17 mouse cellular contexts compared by ENCODE assay signal in genomic region chr14:60384269-60384668, GRCm38 (mm10). TPM values are rescaled to one million over a fixed set of nuclear protein-coding genes. Genes with fewer than 3 reads are reported as not detected.
A peak's percentile ranks its signal among the peaks of the same experiment; 100 is the strongest.
DNase-seq lines count a peak whose midpoint lies in the region; ATAC-seq and TF ChIP-seq lines count a peak whose summit lies in the region.
"Had no signal": no experiment of that assay in that cellular context is flagged by ENCODE, and none has a peak within 500 bp of the region (broad histone marks: within the 10 kb centered on the region; RNA-seq: fewer than 3 reads in every experiment).

No protein-coding gene starts in this region.

- no peaks in the 10 kb centered on the region for H3K27me3 ChIP-seq in forebrain, embryonic 13.5 days
- H3K27me3 ChIP-seq in forebrain, embryonic 10.5 days (ENCODE audit: poor library complexity, severe bottlenecking) = peaks cover 15% of the 10 kb centered on the region
- H3K27me3 ChIP-seq in forebrain, embryonic 14.5 days (replicated peaks; ENCODE audit: control insufficient read depth, insufficient read depth, low read length) = no peaks in the 10 kb centered on the region
- H3K27me3 ChIP-seq in intestine, embryonic 15.5 days (replicated peaks) = peaks cover 11% of the 10 kb centered on the region
- no peaks in the 10 kb centered on the region for H3K27me3 ChIP-seq in midbrain, postnatal 0 days (ENCODE audit: insufficient read depth, low read length)

- H3K36me3 ChIP-seq in forebrain, embryonic 13.5 days (ENCODE audit: poor library complexity, severe bottlenecking) = peaks cover 15% of the 10 kb centered on the region; the same call in 1 of the 2 replicates
- H3K36me3 ChIP-seq in forebrain, embryonic 10.5 days (replicated peaks) = peaks cover 16% of the 10 kb centered on the region
- H3K36me3 ChIP-seq in forebrain, embryonic 14.5 days (ENCODE audit: control insufficient read depth, insufficient read depth, low read length) = peaks cover 13% of the 10 kb centered on the region
- no peaks in the 10 kb centered on the region for H3K36me3 ChIP-seq in intestine, embryonic 15.5 days
- H3K36me3 ChIP-seq in midbrain, postnatal 0 days (ENCODE audit: insufficient read depth, low read length) = no peaks in the 10 kb centered on the region; the same call in 1 of the 2 replicates
- H3K36me3 ChIP-seq: heart, embryonic 10.5 days; kidney, embryonic 15.5 days had no signal

- peaks cover 81% of the 10 kb centered on the region for H3K4me1 ChIP-seq in forebrain, embryonic 13.5 days
- H3K4me1 ChIP-seq in forebrain, embryonic 10.5 days = peaks cover 67% of the 10 kb centered on the region
- H3K4me1 ChIP-seq in forebrain, embryonic 14.5 days (ENCODE audit: control insufficient read depth, insufficient read depth, low read length) = peaks cover 65% of the 10 kb centered on the region
- no peaks in the 10 kb centered on the region for H3K4me1 ChIP-seq in intestine, embryonic 15.5 days (replicated peaks)
- H3K4me1 ChIP-seq in midbrain, postnatal 0 days (ENCODE audit: insufficient read depth, low read length) = peaks cover 34% of the 10 kb centered on the region

- peak overlapping the region; percentile 8 for H3K4me3 ChIP-seq in forebrain, embryonic 13.5 days
- no peak overlapping the region for H3K4me3 ChIP-seq in forebrain, embryonic 10.5 days
- no peak overlapping the region for H3K4me3 ChIP-seq in forebrain, embryonic 14.5 days (ENCODE audit: low read depth, low read length)
- no peak overlapping the region for H3K4me3 ChIP-seq in intestine, embryonic 15.5 days (replicated peaks)
- no peak overlapping the region for H3K4me3 ChIP-seq in midbrain, postnatal 0 days (ENCODE audit: low read depth, low read length)
- H3K4me3 ChIP-seq: erythroblast, embryonic 14.5 days; heart, embryonic 10.5 days; kidney, embryonic 15.5 days had no signal

- 93% methylated on average over 7 of the region's 7 CpGs for WGBS in forebrain, embryonic 13.5 days
- WGBS in forebrain, embryonic 10.5 days = 93% methylated on average over 7 of the region's 7 CpGs
- WGBS in forebrain, embryonic 14.5 days = 92% methylated on average over 7 of the region's 7 CpGs
- WGBS in intestine, embryonic 15.5 days = 81% methylated on average over 7 of the region's 7 CpGs
- WGBS in midbrain, postnatal 0 days = 79% methylated on average over 7 of the region's 7 CpGs

- no peak for ATAC-seq in forebrain, embryonic 13.5 days
- ATAC-seq in forebrain, embryonic 14.5 days = no peak
- peak; percentile 34; the same call in 1 of the 2 replicates for ATAC-seq in intestine, embryonic 15.5 days
- ATAC-seq in midbrain, postnatal 0 days (ENCODE audit: low FRiP score) = no peak
- ATAC-seq in CD4-positive, CD25-positive, alpha-beta regulatory T cell, adult 4 months = no peak

- H3K4me2 ChIP-seq in forebrain, embryonic 13.5 days = peak overlapping the region; percentile 77
- peak overlapping the region; percentile 87 for H3K4me2 ChIP-seq in forebrain, embryonic 14.5 days (ENCODE audit: low read length)
- no peak overlapping the region for H3K4me2 ChIP-seq in intestine, embryonic 15.5 days (replicated peaks)
- H3K4me2 ChIP-seq in midbrain, postnatal 0 days (ENCODE audit: low read depth, low read length, poor library complexity, severe bottlenecking) = peak overlapping the region; percentile 71
- H3K4me2 ChIP-seq: kidney, embryonic 15.5 days had no signal

- no peak for TF ChIP-seq CTCF in midbrain, postnatal 0 days (IDR thresholded peaks at IDR 0.05)

- no peak for DNase-seq in forebrain, embryonic 10.5 days (ENCODE audit: extremely low spot score, low spot score)
- DNase-seq in forebrain, embryonic 14.5 days (ENCODE audit: low spot score) = no peak
- DNase-seq in midbrain, postnatal 0 days (ENCODE audit: low spot score) = no peak
- no peak for DNase-seq in ovary, postnatal 14 days (ENCODE audit: low spot score)
- DNase-seq in embryo, embryonic 10 days (ENCODE audit: low spot score) = no peak
- DNase-seq: cerebellum, adult 8-10 months; gastrocnemius, postnatal 10 days; heart, postnatal 36 days; layer of hippocampus, adult 9-11 months; lung, postnatal 10 days had no signal

- H3K9ac ChIP-seq in forebrain, embryonic 13.5 days = no peak overlapping the region
- no peak overlapping the region for H3K9ac ChIP-seq in forebrain, embryonic 14.5 days (ENCODE audit: low read length)
- H3K9ac ChIP-seq in intestine, embryonic 15.5 days = no peak overlapping the region
- no peak overlapping the region for H3K9ac ChIP-seq in midbrain, postnatal 0 days (replicated peaks; ENCODE audit: low read length, poor library complexity, severe bottlenecking)
- H3K9ac ChIP-seq: kidney, embryonic 15.5 days had no signal

- H3K9me3 ChIP-seq in forebrain, embryonic 13.5 days (replicated peaks) = no peaks in the 10 kb centered on the region
- no peaks in the 10 kb centered on the region for H3K9me3 ChIP-seq in forebrain, embryonic 10.5 days
- no peaks in the 10 kb centered on the region for H3K9me3 ChIP-seq in forebrain, embryonic 14.5 days (replicated peaks; ENCODE audit: control insufficient read depth, low read length)
- H3K9me3 ChIP-seq in intestine, embryonic 15.5 days = no peaks in the 10 kb centered on the region
- H3K9me3 ChIP-seq in midbrain, postnatal 0 days (ENCODE audit: low read length) = no peaks in the 10 kb centered on the region
- H3K9me3 ChIP-seq: heart, embryonic 10.5 days; kidney, embryonic 15.5 days had no signal

- no peak overlapping the region for H3K27ac ChIP-seq in forebrain, embryonic 13.5 days
- no peak overlapping the region for H3K27ac ChIP-seq in forebrain, embryonic 10.5 days
- H3K27ac ChIP-seq in forebrain, embryonic 14.5 days (ENCODE audit: low read depth, low read length) = no peak overlapping the region
- no peak overlapping the region for H3K27ac ChIP-seq in intestine, embryonic 15.5 days
- no peak overlapping the region for H3K27ac ChIP-seq in midbrain, postnatal 0 days (ENCODE audit: low read depth, low read length)
- H3K27ac ChIP-seq: heart, embryonic 10.5 days; kidney, embryonic 15.5 days had no signal

RNA-seq across cellular contexts. Expression of gene Amer2, which starts 11.2 kb away (rescaled TPM):
- polyA plus RNA-seq in forebrain, embryonic 13.5 days (2015; fragmentation: Nextera tagmentation; extraction: Ambion mirVana) = 24.4 and 31.0 TPM in 2 replicates
- polyA plus RNA-seq in forebrain, embryonic 10.5 days (2016; fragmentation: Nextera tagmentation; extraction: Ambion mirVana) = 7.7 and 9.6 TPM in 2 replicates
- 9.4 and 16.0 TPM in 2 replicates for polyA plus RNA-seq in forebrain, embryonic 14.5 days (2014; fragmentation: Nextera tagmentation; extraction: Ambion mirVana)
- 1.5 TPM in 2 replicates for polyA plus RNA-seq in intestine, embryonic 15.5 days (2015; fragmentation: Nextera tagmentation; extraction: Ambion mirVana)
- total RNA-seq in midbrain, postnatal 0 days (2014; rRNA removed) = 28.3 TPM in 2 replicates
- polyA plus RNA-seq in midbrain, postnatal 0 days (2015; fragmentation: Nextera tagmentation; extraction: Ambion mirVana) = 13.7 and 18.3 TPM in 2 replicates
- not detected for polyA plus RNA-seq in CD4-positive, CD25-positive, alpha-beta regulatory T cell, adult 4 months (2017; shearing (Covaris generic))
- total RNA-seq: heart, postnatal 36 days; monocyte, adult 5-6 weeks had no signal
- polyA plus RNA-seq: erythroblast, embryonic 14.5 days had no signal
